9 mouse cellular contexts compared by ENCODE assay signal in genomic region chr7:35026838-35027291, GRCm38 (mm10). TPM values are rescaled to one million over a fixed set of nuclear protein-coding genes. Genes with fewer than 3 reads are reported as not detected.
DNase-seq lines count a peak whose midpoint lies in the region; ATAC-seq and TF ChIP-seq lines count a peak whose summit lies in the region.
"Had no signal": no experiment of that assay in that cellular context is flagged by ENCODE, and none has a peak within 500 bp of the region (broad histone marks: within the 10 kb centered on the region; RNA-seq: fewer than 3 reads in every experiment).

No protein-coding gene starts in this region.

- peak; percentile 11; the same call in 1 of the 2 replicates for ATAC-seq in forebrain, embryonic 14.5 days
- no peak for ATAC-seq in forebrain, embryonic 12.5 days (ENCODE audit: low FRiP score)
- no peak for ATAC-seq in granulocyte monocyte progenitor cell, adult 5-6 weeks (replicated peaks; ENCODE audit: poor library complexity, severe bottlenecking)

- H3K9me3 ChIP-seq in forebrain, embryonic 14.5 days (replicated peaks; ENCODE audit: control insufficient read depth, low read length): no peaks in the 10 kb centered on the region
- no peaks in the 10 kb centered on the region for H3K9me3 ChIP-seq in forebrain, embryonic 12.5 days
- H3K9me3 ChIP-seq: megakaryocyte, embryonic 14.5 days had no signal

- H3K36me3 ChIP-seq in forebrain, embryonic 14.5 days (ENCODE audit: control insufficient read depth, insufficient read depth, low read length): no peaks in the 10 kb centered on the region
- H3K36me3 ChIP-seq in forebrain, embryonic 12.5 days (replicated peaks): 0 out of 2 replicates have a peak, but pooled peaks cover 7% of the 10 kb centered on the region
- H3K36me3 ChIP-seq in liver, adult 2 months (ENCODE audit: control insufficient read depth, insufficient read depth, low read length): no peaks in the 10 kb centered on the region
- peaks cover 24% of the 10 kb centered on the region for H3K36me3 ChIP-seq in small intestine, adult 2 months (ENCODE audit: control insufficient read depth, insufficient read depth, low read length)

- TF ChIP-seq POLR2A in liver, adult 2 months (IDR thresholded peaks at IDR 0.05; ENCODE audit: extremely low read depth, insufficient read depth, low read length): no peak
- TF ChIP-seq POLR2A in small intestine, adult 2 months (IDR thresholded peaks at IDR 0.05; ENCODE audit: low read depth, low read length): no peak

- 79% methylated on average over 3 of the region's 3 CpGs for WGBS in forebrain, embryonic 14.5 days
- 73% methylated on average over 3 of the region's 3 CpGs for WGBS in forebrain, embryonic 12.5 days
- WGBS in liver, adult 2 months: 50% methylated on average over 3 of the region's 3 CpGs
- WGBS in small intestine, adult 2 months: 44% methylated on average over 3 of the region's 3 CpGs

- no peaks in the 10 kb centered on the region for H3K27me3 ChIP-seq in forebrain, embryonic 14.5 days (replicated peaks; ENCODE audit: control insufficient read depth, insufficient read depth, low read length)
- no peaks in the 10 kb centered on the region for H3K27me3 ChIP-seq in forebrain, embryonic 12.5 days
- H3K27me3 ChIP-seq in liver, adult 2 months (ENCODE audit: control insufficient read depth, insufficient read depth, low read length): no peaks in the 10 kb centered on the region
- no peaks in the 10 kb centered on the region for H3K27me3 ChIP-seq in small intestine, adult 2 months (ENCODE audit: control insufficient read depth, insufficient read depth, low read length)
- H3K27me3 ChIP-seq: megakaryocyte, embryonic 14.5 days had no signal

- H3K79me2 ChIP-seq in liver, adult 2 months (ENCODE audit: control insufficient read depth, insufficient read depth, low read length): no peaks in the 10 kb centered on the region

- no peak overlapping the region for H3K4me2 ChIP-seq in forebrain, embryonic 14.5 days (ENCODE audit: low read length)
- H3K4me2 ChIP-seq in forebrain, embryonic 12.5 days: no peak overlapping the region

- no peaks in the 10 kb centered on the region for H3K4me1 ChIP-seq in forebrain, embryonic 14.5 days (ENCODE audit: control insufficient read depth, insufficient read depth, low read length)
- peaks cover 4% of the 10 kb centered on the region; the same call in 1 of the 2 replicates for H3K4me1 ChIP-seq in forebrain, embryonic 12.5 days
- peaks cover 12% of the 10 kb centered on the region for H3K4me1 ChIP-seq in liver, adult 2 months (ENCODE audit: control insufficient read depth, insufficient read depth, low read length)
- H3K4me1 ChIP-seq in small intestine, adult 2 months (ENCODE audit: control insufficient read depth, insufficient read depth, insufficient read length, low read length): peaks cover 26% of the 10 kb centered on the region

- peak; percentile 38; the same call in 1 of the 2 replicates for TF ChIP-seq CTCF in liver, adult 2 months (IDR thresholded peaks at IDR 0.05; ENCODE audit: low read depth, low read length)
- TF ChIP-seq CTCF in small intestine, adult 2 months (IDR thresholded peaks at IDR 0.05; ENCODE audit: extremely low read depth, insufficient read length, insufficient replicate concordance, low read depth, low read length): peak; percentile 71; the same call in 1 of the 2 replicates

- no peak overlapping the region for H3K9ac ChIP-seq in forebrain, embryonic 14.5 days (ENCODE audit: low read length)
- no peak overlapping the region for H3K9ac ChIP-seq in forebrain, embryonic 12.5 days
- H3K9ac ChIP-seq in liver, adult 2 months (ENCODE audit: low read depth, low read length): no peak overlapping the region

- H3K27ac ChIP-seq in forebrain, embryonic 14.5 days (ENCODE audit: low read depth, low read length): no peak overlapping the region
- no peak overlapping the region for H3K27ac ChIP-seq in forebrain, embryonic 12.5 days
- no peak overlapping the region for H3K27ac ChIP-seq in liver, adult 2 months (replicated peaks; ENCODE audit: insufficient read depth, low read depth, low read length)
- H3K27ac ChIP-seq in small intestine, adult 2 months (ENCODE audit: insufficient read depth, low read depth, low read length): peak overlapping the region; percentile 99

- DNase-seq in forebrain, embryonic 14.5 days (ENCODE audit: low spot score): peak; percentile 71
- DNase-seq in testis, postnatal 10 days (ENCODE audit: low spot score): peak; percentile 74
- no peak for DNase-seq in testis, postnatal 14 days (ENCODE audit: low spot score)
- DNase-seq in induced T-regulatory cell, adult 2 months (ENCODE audit: low read depth): peak; percentile 21
- DNase-seq in liver, adult 2 months (ENCODE audit: extremely low read depth, low read depth, low spot score): peak; percentile 62

- no peak overlapping the region for H3K4me3 ChIP-seq in forebrain, embryonic 14.5 days (ENCODE audit: low read depth, low read length)
- H3K4me3 ChIP-seq in forebrain, embryonic 12.5 days (replicated peaks): no peak overlapping the region
- no peak overlapping the region for H3K4me3 ChIP-seq in liver, adult 2 months (ENCODE audit: insufficient read depth, low read depth, low read length)
- H3K4me3 ChIP-seq in small intestine, adult 2 months (ENCODE audit: low read depth, low read length): peak overlapping the region; percentile 68

RNA-seq across cellular contexts. Expression of gene Cebpg, which starts 29.5 kb away (rescaled TPM):
- polyA plus RNA-seq in forebrain, embryonic 14.5 days (2014; fragmentation: Nextera tagmentation; extraction: Ambion mirVana): 42.5 and 43.5 TPM in 2 replicates
- polyA plus RNA-seq in forebrain, embryonic 12.5 days (2016; fragmentation: Nextera tagmentation; extraction: Ambion mirVana): 63.6 and 68.3 TPM in 2 replicates
- 24.9 and 26.4 TPM in 2 replicates for total RNA-seq in liver, adult 2 months (2014; rRNA removed)
- 7.3 and 8.5 TPM in 2 replicates for polyA plus RNA-seq in liver, adult 2 months (2012; rRNA removed)
- 4.3 and 8.0 TPM in 2 replicates for polyA plus RNA-seq in small intestine, adult 2 months (2012; rRNA removed)
- total RNA-seq in granulocyte monocyte progenitor cell, adult 5-6 weeks (2014; fragmentation: Nextera tagmentation): 21.3 TPM in 2 replicates
- 22.5 and 26.3 TPM in 2 replicates for total RNA-seq in granulocyte monocyte progenitor cell, adult 5-6 weeks (2017)
